Mouse (Mus musculus) cerebellum, adult 18-20 months (tissue): ENCODE data around the gene Iffo2.

ENCODE experiments used
- DNase-seq, 2 experiments: peaks; one replicate each; pipeline ENCODE4 v3.0.0; 2021

The Iffo2 gene

DNA sequence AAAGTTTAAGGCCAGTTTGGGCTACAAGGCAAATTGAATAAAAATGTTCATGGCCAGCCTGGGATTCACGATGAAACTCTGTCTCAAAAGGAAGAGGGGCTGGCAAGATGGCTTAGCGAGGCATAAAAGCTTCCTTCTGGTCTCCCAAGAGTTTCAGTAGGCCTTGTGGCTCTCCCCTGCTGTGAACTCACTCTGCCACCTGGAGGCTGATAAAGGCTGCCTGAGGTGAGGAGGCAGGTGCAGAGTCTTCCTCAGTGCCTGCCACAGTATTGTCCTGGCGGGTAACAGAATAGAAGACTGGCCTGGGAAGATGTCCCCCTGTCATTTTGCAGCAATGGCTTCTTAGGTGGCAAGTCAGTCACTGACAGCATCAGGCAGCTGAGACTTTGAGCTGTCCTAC lies 52.6 kb downstream of the Iffo2 start:
- no peak for DNase-seq

DNA sequence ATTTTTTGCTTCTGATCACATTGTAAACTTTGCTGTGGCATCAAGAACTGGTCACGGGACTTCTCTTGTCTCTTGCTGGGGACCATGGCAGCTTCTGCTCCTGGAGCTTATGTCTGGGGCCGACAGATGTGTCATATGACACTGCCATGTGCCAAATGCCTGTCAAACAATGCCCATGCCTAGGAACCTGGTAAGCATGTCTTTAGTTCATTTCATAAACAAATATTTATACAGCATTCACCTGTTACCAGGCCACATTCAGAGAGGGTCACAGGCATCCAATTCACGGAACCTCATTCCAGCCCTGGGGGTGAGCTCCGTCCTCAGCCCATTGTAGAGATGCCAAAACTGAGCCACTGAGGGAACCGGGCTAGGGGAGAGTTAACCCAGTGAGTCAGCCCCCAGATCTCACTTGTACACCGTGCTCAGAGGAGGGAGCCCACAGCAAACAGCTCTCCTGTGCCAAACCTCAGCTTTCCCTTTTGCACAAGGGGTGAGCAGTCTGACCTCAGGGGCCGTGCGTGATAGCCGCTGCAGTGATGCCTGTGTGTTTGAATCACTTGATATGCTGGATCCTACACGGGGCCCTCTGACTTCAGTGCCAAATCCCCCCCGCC lies 53.4 kb downstream of the Iffo2 start:
- DNase-seq: peak in 1 of 2 experiments; percentile 26

DNA sequence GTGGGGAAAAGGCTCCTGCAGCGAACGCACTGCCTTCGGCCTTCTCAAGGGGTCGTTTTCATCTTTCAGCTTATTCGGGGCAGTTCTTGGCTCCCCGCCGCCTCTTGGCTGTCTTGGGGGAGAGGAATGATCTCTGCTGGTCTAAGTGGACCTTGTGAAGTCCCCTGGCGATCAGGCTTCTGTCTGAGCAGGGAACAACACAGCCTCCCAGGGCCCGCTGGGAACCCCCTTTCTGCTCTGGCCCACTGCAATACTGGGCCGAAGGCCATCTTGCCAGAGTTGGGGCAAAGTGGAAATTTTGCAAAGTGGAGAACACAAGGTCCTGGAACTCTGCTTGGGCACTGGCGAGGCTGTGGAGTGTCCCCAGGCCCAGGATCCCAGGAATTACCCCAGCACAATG lies 54.4 kb downstream of the Iffo2 start:
- peak; percentile 16 to 40 for DNase-seq

DNA sequence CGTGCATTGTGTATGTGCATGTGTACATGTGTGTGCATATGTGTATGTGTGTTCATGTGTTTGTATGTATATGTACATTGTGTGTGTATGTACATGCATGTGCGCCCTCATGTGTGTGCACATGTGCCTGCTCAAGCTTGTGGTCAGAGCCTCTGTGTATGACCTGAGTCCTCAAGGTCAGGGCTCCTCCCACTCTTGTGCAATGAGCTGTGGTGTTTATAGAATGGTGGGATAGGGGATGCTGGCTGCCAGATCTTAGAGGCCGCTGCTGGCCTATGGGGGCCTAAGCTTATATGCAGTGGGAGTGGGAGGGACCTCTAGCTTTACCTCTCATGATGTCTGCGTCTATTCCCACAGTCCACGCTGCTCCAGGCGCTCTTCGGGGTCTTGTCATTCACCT lies 55.4 kb downstream of the Iffo2 start:
- DNase-seq: peak in 1 of 2 experiments; percentile 13

DNA sequence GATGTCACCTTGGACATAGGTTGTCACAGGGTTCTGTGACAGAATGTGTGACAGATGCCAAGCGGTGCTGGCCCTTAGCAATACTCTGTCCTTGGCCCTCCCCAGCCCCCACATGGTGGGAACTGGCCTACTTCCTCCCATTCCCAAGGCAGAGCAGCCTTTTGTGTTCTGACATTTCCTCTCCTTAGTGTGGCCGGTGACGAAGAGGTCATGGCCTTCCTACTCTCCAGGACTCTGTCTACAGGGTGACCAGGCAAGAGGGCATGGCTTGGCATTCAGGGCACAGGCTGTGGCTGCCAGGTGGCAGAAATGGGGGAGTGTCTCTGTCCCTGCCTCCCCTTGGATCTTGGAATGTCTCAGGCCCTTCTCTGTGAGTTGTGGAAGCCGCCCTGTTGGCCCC lies 57.0 kb downstream of the Iffo2 start:
- DNase-seq: peak; percentile 44 to 59

DNA sequence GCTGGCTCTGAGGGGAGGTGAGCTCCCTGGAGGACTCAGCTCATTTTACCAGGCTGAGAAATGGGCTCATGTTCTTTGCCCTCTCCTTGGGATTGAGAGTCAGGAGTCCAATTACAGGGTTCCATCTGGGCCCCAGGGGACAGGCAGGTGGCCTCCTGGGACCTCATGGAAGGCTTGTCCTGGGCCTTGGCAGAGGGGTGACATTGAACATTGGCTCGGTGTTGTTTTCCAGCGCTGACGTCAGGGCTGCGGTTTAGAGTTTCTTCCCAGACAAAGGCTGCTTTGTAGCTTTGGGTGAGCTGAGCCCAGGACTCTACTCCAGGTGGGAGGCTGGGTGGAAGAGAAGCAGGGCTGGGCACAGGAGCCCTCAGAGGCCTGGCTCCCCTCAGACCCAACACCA lies 57.4 kb downstream of the Iffo2 start:
- DNase-seq: peak in 1 of 2 experiments; percentile 31

DNA sequence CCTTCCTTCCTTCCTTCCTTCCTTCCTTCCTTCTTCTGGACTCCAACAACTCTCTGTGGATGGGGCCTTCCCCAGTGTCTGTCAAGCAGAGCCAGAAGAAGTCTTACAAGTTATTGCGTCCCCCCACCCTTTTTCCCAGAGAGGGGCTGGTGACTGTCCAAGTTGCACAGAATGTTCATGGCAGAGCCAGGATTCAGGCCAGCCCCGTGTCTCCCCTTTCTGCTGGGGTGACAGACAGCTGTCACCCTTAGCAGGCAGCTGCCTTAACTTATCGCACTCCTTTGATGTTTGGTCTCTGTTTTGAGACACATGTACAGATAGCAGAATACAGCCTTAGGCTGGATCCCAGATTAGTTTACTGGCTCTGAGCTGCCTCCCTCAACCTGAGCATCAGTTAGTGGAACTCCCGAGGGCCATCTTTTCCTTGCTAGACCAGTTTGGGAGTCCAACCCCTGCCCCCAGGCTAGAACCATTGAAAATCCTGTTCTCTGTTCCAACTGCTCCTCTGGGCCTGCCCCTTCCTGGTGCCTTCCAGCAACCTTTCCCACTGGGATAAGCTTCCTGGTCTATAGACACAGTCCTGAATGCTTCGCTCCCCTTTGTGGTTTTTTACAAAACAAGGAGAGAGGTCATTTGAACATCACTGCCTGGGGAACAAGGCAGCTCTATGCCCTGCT lies 59.1 kb downstream of the Iffo2 start:
- DNase-seq: peak in 1 of 2 experiments; percentile 32

DNA sequence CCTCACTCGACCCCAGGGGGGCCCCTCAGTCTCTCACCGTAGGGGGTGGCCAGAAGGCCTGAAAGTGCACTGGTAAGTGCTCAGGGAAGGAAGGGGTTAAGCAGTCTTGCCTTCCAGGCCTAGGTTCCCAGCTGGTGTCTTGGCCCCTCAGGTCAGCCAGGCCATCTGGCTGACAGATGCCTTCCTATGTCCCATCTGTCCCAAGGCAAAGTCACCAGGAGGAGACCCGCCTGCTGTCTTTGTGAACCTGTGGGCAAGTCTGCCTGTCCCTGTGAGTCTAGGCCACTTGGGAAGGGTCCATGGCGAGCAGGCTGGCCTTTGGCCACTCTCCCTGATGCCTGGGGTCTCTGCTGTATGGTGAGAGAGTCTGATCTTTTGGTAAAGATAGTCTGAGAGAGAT lies 60.1 kb downstream of the Iffo2 start:
- peak; percentile 90 to 92 for DNase-seq

DNA sequence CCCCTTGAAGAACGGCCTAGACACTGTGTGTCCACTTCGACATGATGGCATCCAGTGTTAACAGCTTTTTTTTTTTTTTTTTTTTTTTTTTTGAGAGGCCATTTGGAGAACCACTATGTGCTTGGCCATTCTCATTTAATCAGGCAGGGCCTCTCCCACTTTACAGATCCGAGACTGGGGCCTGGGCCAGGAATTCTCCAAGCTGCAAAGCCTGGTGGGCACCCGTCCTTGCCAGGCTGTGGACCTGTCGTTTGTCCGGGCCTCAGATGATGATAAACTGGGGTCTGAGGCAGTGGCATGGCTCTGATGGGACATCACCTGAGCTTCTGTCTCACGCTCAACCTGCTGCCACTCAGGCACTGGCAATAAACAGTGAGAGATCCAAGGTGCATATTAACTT lies 62.5 kb downstream of the Iffo2 start:
- DNase-seq: peak in 1 of 2 experiments; percentile 37

DNA sequence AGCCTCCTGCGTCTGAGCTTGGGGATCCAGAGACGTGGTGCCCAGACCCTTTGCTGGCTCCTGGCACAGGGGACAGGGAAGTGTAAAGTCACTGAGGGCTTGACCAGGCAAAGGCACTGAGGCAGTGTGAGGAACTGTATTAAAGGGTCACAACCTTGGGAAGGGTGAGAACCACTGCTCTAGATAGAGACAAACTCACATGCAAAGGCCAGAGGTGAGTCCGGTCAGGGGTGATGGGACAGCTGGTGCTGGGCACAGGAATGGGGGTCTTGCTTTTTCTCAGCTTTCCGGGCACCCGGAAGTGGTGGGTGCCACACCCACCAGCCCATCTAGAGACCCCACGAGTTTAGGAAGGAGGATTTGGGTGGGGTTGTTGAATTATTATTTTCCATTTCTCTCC lies 63.0 kb downstream of the Iffo2 start:
- no peak for DNase-seq

DNA sequence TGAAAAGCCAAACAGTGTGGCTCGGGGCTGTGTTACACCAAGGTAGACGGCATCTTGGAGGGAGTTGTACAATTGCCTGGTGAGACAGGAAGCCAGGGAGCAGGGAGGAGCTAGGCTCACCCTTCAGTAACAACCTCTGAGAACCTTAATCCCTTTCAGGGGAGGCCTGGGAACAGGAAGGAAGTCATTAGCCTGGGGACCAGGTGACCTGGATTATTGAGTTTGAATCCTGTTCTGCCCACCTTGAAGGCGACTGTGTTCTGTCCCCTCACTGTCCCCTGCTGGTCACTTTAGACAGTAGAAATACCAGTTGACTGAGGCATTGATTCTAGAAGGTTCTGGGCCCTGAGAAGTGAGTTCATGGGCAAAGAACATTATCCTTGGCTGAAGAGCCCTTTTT lies 63.7 kb downstream of the Iffo2 start:
- peak in 1 of 2 experiments; percentile 20 for DNase-seq

DNA sequence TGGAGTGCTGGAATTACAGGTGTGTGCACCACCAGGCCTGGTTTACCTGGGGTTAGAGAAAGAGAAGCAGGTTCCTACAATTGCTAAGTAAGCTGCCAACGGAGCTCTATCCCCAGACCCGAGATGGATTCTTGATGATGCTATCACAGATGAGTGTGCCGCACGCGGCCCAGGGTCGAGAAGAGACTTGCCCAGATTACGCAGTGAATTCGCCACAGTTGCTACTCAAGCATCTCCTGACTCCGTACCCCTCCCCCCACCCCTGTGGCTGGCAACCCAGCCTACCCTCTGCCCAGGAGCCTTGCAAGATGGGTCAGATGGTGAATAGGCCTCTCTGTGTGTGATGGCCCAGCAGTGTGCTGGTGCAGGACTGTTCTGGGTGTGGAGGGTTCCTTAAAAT lies 66.4 kb downstream of the Iffo2 start:
- DNase-seq: peak in 1 of 2 experiments; percentile 32

DNA sequence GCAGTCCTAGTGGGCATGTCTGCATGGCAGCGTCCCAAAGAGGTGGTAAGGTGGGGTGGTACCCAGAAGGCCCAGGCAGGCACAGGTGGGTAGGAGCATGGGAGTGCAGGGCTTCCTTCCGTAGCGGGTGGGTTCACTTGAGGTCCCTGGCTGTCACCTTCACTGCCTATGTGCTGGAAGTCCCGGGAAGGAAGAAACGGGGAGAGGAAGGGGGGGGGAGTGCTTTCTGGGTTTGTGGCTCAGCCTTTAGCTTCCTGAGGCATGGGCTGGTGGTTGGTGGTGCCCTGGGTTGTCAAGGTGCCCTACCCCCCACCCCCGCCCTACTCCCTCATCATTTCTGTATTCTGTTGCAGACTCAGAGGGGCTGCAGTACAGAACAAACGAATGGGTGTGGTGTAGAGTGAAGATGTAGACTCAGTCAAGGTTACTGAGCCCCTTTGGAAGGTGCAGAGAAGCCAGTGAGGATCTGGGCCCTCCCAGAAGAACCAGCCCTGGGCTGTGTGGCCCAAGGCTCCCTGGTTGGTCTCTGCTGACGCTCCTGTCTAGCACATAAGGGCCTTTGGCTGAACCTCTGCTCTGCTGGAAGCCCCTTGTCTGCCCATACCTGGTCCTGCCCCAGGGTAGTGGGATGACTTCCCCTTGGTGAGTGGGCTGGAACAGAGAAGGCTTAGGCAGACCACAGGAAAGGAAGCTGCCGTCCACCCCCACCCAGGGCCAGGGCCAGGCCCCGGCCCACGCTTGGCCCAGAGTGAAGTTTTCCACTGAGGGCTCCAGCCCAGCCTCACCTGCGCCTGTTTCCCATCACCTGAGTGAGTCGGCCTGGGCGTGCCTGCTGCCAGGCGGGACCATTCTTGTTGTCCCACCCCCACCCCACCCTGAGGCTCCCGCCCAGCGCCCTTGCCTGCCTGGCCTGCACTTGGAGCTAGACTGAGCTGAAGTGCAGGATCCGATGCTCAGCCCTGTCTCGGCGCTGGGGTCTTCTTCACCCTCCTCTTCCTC lies 67.2 kb downstream of the Iffo2 start:
- peak in 1 of 2 experiments; percentile 20 for DNase-seq

DNA sequence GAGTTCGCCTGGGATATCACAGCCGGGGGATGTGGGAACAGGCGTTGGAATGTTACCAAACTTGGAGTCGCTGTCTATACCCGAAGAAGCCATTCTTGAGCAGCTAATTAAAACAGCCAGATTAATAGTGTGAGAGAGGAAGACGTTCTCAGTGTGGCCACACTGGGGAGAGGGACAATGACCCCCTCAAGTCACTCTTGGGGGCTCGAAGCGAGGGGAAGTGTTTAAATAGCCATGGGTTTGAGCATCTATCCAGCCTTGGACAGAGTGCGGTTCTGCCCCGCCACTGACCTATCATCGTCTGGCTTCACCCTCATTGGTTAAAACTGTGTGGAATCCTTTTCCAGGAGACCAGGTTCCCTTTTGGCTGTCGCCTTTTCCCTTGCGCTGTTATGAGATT lies 68.0 kb downstream of the Iffo2 start:
- peak in 1 of 2 experiments; percentile 28 for DNase-seq

DNA sequence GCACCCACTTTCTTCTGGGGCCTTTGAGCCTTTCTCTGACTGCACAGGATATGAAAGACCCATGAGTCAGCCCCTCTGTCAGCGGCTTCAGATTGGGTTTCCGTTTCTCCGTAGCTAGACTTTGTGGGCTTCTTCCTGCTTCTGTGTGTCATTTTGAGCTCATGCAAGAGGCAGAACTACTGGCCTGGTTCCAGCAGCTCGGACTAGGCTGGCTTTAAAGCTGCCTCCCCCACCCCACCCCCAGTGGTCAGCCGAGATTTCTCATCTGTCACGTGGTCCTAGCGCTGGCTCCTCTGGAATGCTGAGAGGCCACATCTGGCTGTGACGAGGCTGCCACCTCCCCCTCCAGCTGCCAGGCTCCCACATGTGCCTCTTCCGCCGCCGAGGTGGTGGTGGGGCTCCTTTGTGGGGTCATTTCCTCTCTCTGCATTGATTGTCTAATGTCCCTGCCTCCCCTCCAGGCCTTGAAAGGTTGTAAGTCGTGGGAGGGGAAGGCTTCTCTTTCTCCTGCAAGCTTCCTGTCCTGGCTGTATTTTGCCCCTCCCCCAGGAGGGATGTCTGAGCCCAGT lies 68.7 kb downstream of the Iffo2 start:
- DNase-seq: peak; percentile 55

DNA sequence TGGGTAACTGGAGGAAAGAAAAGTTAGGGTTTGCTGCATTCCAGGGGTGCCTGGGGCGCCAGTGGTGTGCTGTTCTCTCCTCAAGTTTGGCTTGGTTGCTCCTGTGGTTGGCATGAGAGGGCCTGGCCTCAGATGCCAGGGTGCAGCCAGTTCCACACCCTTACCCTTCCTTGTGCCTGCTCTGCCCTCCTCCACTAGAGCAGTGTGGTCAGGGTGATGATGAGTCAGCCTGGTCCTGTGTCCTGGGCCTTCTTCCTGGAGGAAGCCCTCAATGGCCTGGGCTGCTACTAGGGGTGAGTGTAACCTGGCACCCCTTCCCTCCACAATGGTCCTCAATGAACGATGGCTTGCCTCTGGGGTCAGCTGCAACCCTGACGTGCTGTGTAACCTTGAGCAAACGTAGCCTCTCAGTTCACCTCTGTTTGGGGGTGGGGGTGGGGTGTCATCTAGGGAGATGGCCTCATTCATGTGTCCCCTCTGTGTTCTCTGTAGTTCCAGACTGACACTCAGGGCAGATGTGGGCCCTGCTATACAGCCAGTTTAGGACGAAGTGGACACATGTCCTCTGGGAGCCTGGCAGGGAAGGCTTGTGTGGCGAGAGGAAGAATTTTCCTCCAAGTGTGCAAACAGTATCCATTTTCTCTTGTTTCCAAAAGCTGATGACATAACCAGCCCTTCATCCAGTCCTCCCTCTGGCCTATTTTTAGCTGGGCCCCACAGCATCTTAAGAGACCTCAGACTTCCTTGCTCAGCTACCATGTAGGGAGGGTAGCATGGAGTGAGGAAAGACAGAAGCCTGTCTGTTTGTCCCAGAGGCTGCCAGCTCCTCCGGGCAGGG lies 71.4 kb downstream of the Iffo2 start:
- DNase-seq: no peak

DNA sequence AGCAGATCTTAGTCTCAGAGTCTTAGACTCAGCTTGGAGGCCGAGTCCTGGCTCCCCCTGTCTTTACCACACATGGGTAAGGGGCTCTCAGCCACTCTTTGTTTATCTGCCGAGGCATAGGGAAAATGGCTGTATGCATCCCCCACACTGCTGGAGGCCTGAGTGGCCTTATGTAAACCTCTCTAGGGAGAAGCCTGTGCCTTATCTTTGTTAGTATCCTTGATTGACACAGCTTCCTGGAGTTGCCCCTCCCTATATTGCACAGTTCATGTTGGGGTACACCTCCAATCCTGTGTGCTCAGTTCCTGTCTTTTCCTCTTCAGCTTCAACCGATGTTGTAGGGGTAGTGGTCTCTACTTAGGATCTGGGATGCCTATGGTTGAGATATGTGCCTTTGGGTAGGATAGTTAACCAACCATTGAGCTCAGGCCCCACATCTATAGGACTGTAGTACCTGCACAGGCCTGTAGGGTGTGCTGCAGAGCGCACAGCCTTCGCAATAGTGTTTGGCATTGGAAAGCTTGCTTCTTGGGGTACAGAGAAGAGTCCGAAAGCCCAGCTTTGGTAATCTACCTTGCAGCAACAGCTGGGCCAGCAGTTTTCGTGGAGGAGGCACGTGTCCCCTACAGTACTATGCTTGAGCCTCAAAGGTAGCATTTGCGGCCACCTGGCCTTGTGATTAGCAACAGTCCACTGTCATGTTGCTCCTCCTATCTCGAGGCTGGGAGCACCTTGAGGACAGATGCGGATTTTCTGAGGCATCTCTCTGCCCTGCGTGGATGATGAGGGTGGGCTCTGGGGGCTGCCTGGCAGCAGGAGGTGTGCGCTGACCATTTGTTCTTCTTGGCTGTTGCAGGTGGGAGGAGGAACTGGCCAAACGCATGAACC lies 72.3 kb downstream of the Iffo2 start, which contains the start of gene Gm21969:
Gm21969 (plus strand) TSS at position 830 of the 888 bp plus-strand sequence.
- peak; percentile 59 to 77 for DNase-seq

DNA sequence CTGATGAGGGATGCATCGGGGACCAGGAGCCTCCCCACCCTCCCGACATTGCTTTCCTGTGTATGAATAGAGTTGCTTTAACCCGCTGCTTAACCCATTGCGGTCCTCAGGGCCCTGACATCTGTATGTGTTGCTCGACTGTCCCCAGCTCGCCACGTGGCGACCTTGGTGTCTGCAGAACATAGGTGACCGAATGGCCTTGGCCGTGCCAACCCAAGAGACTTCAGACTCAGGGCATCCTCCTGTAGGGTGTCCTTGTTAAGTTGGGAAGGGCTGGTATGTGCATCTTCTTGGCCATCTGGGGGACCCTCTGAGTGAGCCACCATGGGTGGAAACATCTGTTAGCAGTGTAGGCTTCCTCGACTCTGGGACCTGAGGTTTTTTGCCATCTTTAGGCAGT lies 74.9 kb downstream of the Iffo2 start:
- no peak for DNase-seq

DNA sequence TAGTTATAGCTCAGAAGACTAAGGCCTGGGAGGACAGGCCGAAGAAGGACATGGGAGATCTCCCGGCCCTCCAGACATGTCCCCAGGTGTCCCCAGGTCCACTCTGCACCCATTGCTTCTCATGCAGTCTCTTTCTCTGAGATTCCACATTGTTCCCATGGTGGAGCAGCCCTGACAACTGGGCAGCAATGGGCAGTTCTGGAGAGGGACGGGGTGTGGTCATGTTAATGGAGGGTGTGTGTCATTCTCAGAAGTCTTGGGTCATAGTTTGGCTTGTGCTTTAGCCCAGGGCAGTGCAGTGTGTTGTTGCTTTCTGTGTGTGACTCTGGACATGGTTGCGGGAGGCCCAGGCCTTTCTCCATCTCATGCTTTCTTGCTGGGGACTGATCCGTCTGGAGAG lies 76.4 kb downstream of the Iffo2 start:
- no peak for DNase-seq

DNA sequence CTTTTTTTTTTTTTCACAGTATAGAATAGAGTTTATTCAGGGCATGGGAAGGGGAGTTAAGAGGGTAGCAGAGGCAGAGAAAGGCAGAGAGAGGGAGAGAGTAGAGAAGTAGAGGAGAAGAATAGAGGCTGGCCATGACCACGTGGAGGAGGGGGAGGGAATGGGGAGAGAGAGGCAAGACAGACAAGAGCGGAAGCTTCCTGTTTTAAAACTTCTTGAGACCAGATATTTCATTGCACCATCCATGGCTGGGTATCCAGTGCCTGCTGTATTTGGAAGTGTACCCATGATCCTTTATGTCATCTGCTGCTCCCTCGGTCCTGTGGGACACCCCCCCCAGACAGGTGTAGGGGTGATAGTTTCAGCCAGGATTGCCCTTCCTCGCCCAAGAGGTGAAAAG lies 78.6 kb downstream of the Iffo2 start:
- no peak for DNase-seq

DNA sequence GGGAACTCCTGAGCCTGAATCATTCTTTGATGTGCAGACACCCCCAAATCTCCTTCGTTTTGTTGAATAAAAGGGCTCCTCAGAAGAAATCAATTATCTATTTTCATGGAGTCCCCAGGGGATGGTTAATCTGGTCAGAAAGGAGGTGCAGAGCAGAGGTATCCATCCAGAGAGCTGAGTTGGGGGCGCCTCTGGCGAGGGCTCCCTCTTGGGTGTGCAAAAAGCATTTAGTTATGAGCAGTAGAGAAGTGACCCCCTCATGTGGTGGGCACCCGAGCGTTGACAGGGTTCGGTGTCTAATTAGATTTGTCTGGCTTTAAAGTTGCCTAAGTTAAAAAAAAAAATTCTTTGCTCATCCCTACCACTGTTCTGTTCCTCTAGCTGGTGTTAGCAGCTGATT lies 80.6 kb downstream of the Iffo2 start:
- no peak for DNase-seq
